Mouse (Mus musculus) liver, embryonic 14.5 days (tissue): ENCODE measurements around the gene Elp5. TPM values are rescaled to one million over a fixed set of nuclear protein-coding genes. Genes with fewer than 3 reads are reported as not detected.
A peak's percentile ranks its signal among the peaks of the same experiment; 100 is the strongest.

Experiments
- ATAC-seq: fragments of 200-750 bp; cut with Nextera tagmentation; 2 replicates; pipeline ENCODE4 v1.8.0; 2017; ENCODE audit warnings: moderate number of reproducible peaks, mild to moderate bottlenecking, moderate library complexity; ENCODE audit not compliant: insufficient read depth
- DNase-seq, 3 experiments: peaks; one replicate each; pipeline ENCODE4 v3.0.0-alpha.2; 2012 to 2013; ENCODE audit warnings: low read depth in 3 of 3, low spot score in 3 of 3
- H3K27ac ChIP-seq: fragments of 300-500 bp; sonication (generic); 2 replicates; pipeline ENCODE4 v1.5.1; 2014; ENCODE audit warnings: moderate library complexity, mild to moderate bottlenecking, control low read depth, inconsistent platforms
- H3K27me3 ChIP-seq: fragments of 300-500 bp; sonication (generic); 2 replicates; pipeline ENCODE4 v1.6.1; 2014; ENCODE audit warnings: mild to moderate bottlenecking, low read length, moderate library complexity; ENCODE audit not compliant: control insufficient read depth, insufficient read depth
- H3K36me3 ChIP-seq: fragments of 300-500 bp; sonication (generic); replicated peaks from 2 replicates; pipeline ENCODE4 v1.6.1; 2014; ENCODE audit warnings: low read depth; ENCODE audit not compliant: control insufficient read depth, insufficient read depth
- H3K4me1 ChIP-seq, 2 experiments: fragments of 200-500 bp in 1 of 2; fragments of 300-500 bp in 1 of 2; sonication (generic) in 1 of 2; replicated peaks; 2 replicates each; pipeline ENCODE4 v1.6.1; 2012 to 2014; ENCODE audit warnings: antibody characterized with exemption in 1 of 2, inconsistent platforms in 1 of 2, low read length in 1 of 2; ENCODE audit not compliant: control insufficient read depth in 2 of 2, insufficient read depth in 2 of 2
- H3K4me2 ChIP-seq: fragments of 300-500 bp; sonication (generic); 2 replicates; pipeline ENCODE4 v1.6.1; 2014; ENCODE audit warnings: low read depth, mild to moderate bottlenecking, control low read depth, moderate library complexity
- H3K4me3 ChIP-seq, 2 experiments: fragments of 200-500 bp in 1 of 2; fragments of 300-500 bp in 1 of 2; sonication (generic) in 1 of 2; 2 replicates each; pipeline ENCODE4 v1.5.1; 2012 to 2014; ENCODE audit warnings: low read depth in 2 of 2, low read length in 2 of 2, mild to moderate bottlenecking in 2 of 2, control low read depth in 1 of 2, inconsistent platforms in 1 of 2, moderate library complexity in 1 of 2; ENCODE audit not compliant: insufficient read depth in 1 of 2
- H3K9ac ChIP-seq: fragments of 300-500 bp; sonication (generic); replicated peaks from 2 replicates; pipeline ENCODE4 v1.6.1; 2014; ENCODE audit warnings: mild to moderate bottlenecking, control low read depth, moderate library complexity
- H3K9me3 ChIP-seq: fragments of 300-500 bp; sonication (generic); 2 replicates; pipeline ENCODE4 v1.6.1; 2016; ENCODE audit warnings: low read length, mixed read lengths; ENCODE audit not compliant: control insufficient read depth
- CTCF ChIP-seq: IDR thresholded peaks from 2 replicates; pipeline ENCODE4 v1.5.1; 2016; ENCODE audit warnings: antibody characterized with exemption, low read depth, control low read depth
- EP300 ChIP-seq: IDR thresholded peaks from 2 replicates; pipeline ENCODE4 v1.6.1; 2016; ENCODE audit warnings: antibody characterized with exemption, low read depth
- WGBS: fragments of 180-500 bp; shearing (Covaris S2); extraction: QIAGEN DNeasy Blood & Tissue Kit; methylation state at CpG from one replicate; pipeline ENCODE4 v1.1.7; 2014; ENCODE audit not compliant: insufficient replicate concordance; 5-methylcytosine and 5-hydroxymethylcytosine counted together
- polyA plus RNA-seq, 2 experiments: library from polyadenylated mRNA; depleted of rRNA in 1 of 2; stranded (reverse) in 1 of 2; unstranded in 1 of 2; fragments of >200 nt; fragmentation: Nextera tagmentation in 1 of 2; extraction: Ambion mirVana in 1 of 2; gene quantifications; 2 replicates each; pipeline versions ENCODE4 v1.2.1 to v1.2.3; 2012 to 2014

The Elp5 gene
- polyA plus RNA-seq, 2 experiments = 44.0 to 70.2 TPM

DNA sequence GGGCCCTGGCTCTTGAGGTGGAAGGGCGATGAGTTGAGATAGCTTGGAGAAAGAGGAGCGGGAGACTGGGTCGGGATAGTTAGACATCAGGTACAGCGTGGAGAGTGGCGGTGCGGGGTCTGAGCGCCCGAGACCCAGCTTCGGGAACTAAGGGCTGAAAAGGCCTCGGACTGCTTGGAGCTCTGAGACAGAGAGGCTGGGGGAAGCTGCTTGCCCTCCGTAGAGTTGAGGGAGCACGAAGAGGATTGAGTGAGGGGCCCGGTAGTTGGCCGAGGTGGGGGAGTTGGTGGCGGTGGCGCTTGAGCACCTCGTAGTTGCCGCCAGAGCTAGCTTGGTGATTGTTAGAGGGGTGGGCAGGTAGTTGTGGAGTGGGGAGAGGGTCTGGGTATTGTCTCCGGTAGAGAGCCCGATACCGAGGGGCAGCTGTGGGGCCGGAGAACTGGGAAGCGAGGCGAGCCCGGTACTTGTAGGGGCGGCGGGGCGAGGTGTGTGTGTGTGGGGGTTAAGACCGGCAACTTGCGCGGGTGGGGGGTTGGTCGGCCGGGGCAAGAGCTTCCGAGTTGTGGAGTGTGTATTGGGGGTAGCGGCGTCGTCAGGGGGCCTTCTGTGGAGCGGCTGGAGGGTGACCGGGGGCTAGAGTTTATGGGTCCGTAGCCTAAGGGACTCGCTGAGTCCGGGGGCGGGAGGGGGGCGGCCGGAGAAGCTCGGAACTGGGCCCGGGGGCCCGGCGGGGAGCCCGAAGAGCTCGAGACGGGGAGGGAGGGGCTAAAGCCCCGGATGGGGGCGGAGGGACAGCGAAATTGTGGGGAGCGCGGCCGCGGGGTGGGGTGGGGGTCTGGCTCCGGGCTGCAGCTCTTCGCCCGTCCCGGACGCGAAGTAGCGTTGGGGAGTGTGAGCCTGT, 14.1 kb upstream of the Elp5 start:
- no peaks in the 10 kb centered on the region for H3K27me3 ChIP-seq
- DNase-seq = no peak
- H3K36me3 ChIP-seq = peaks cover 40% of the 10 kb centered on the region
- peak overlapping the region; percentile 90 to 97 for H3K4me3 ChIP-seq
- WGBS = under 1% methylated on average over 65 of the region's 66 CpGs
- H3K9ac ChIP-seq = peak overlapping the region; percentile 100
- no peaks in the 10 kb centered on the region for H3K9me3 ChIP-seq
- peak overlapping the region; percentile 95 for H3K27ac ChIP-seq
- H3K4me2 ChIP-seq = peak overlapping the region; percentile 91
- peak; percentile 11 for ATAC-seq
- peaks cover 21 to 29% of the 10 kb centered on the region in 2 experiments for H3K4me1 ChIP-seq
- TF ChIP-seq EP300 = no peak
- TF ChIP-seq CTCF = no peak

DNA sequence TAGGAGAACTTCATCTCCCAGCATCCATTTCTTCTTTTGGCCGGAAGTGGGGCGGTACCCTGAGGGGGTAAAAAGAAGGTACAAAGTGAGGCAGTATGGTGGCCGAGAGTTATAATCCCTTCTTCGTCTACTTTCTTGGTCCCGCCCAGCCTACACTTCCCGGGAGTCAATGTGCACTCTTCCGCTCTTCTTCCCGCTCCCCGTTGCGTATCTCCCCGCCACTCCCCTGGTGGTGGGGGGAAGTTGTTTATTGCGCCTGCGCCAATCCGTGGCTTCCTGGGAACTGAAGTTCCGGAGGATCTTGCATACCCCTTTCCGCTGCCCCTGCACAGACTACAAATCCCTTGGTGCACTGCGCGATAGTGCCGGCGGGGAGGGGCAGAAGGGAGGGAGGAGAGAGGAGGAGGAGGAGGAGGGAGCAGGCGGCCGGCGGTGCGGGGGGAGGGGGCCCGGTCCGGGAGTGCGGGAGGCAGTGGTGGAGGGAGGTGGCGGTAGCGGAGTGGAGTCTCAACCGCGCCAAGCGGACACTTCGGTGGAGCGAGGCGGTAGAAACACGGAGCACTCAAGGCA, 13.2 kb upstream of the Elp5 start, which contains the start of gene Phf23:
Gene Phf23 (plus strand): TSS at position 387 of the 570 bp plus-strand sequence.
- Histone ChIP-seq H3K4me3 (peak within 1 kb of the TSS; percentile 90 to 97), H3K4me1 (peaks cover 17 to 27% of the 10 kb centered on the region in 2 experiments), H3K9ac (peak within 1 kb of the TSS; percentile 100), H3K9me3 (no peaks in the 10 kb centered on the region), H3K36me3 (peaks cover 40% of the 10 kb centered on the region), H3K27me3 (no peaks in the 10 kb centered on the region), H3K27ac (peak within 1 kb of the TSS; percentile 95), H3K4me2 (peak within 1 kb of the TSS; percentile 91)
- ATAC-seq (peak; percentile 76), DNase-seq (peak; percentile 98 to 99 (median 98))
- TF ChIP-seq EP300 (no peak), CTCF (peak; percentile 80)
- under 1% methylated on average over 36 of the region's 36 CpGs for whole genome bisulfite sequencing

DNA sequence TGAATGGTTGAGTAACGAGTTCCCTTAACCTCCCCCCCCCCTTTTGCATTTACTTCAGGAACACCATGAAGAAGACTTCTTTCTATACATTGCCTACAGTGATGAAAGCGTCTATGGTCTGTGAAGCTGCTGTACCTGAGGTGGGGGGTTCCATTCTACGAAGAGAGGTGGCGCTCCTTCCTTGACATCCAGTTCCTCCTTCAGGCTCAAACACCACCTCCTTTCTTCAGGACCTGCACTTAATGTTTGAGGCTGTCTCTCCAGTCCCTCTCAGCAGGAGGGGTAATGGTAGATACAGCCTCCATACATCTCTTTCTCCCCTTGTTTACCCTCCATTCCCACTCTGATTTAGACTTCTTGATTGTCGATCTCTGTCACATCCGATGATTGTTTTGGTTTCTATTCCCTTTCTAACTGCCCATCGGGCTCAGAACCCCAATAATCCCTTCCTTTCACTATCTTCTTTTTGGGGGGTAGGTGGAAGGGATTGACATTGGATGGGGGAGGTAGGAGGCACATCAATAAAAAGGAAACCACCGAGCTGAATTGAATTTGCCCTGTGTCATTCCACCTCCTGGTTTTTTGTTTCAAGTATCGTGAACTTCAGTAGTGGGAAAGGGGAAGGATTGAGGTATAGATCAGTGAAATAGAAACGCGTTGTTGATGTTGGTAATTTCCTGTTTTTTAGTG, 12.2 kb upstream of the Elp5 start:
- H3K4me1 ChIP-seq = peaks cover 18 to 25% of the 10 kb centered on the region in 2 experiments
- 79% methylated on average over 11 of the region's 11 CpGs for WGBS
- no peak for DNase-seq

GRCm38 (mm10) chr11:69992932-69993331, 10.6 kb upstream of the Elp5 start:
- no peak for ATAC-seq
- WGBS = 87% methylated on average over 3 of the region's 3 CpGs
- peak overlapping the region; percentile 85 for H3K4me2 ChIP-seq
- H3K4me1 ChIP-seq = peaks cover 18 to 23% of the 10 kb centered on the region in 2 experiments
- H3K9ac ChIP-seq = no peak overlapping the region
- H3K9me3 ChIP-seq = no peaks in the 10 kb centered on the region
- H3K36me3 ChIP-seq = peaks cover 38% of the 10 kb centered on the region
- no peak for DNase-seq
- H3K27me3 ChIP-seq = no peaks in the 10 kb centered on the region
- H3K4me3 ChIP-seq = peak overlapping the region; percentile 44 to 66; a peak in 2 of 4 replicates
- TF ChIP-seq EP300 (no peak), CTCF (no peak)
- no peak overlapping the region for H3K27ac ChIP-seq

More for the DNA sequence above, 12.2 kb upstream of the Elp5 start:
- peaks cover 41% of the 10 kb centered on the region for H3K36me3 ChIP-seq
- peak overlapping the region in 1 of 2 experiments; percentile 97; a peak in 2 of 4 replicates for H3K4me3 ChIP-seq
- H3K9me3 ChIP-seq = no peaks in the 10 kb centered on the region
- peak overlapping the region; percentile 91 for H3K4me2 ChIP-seq
- no peaks in the 10 kb centered on the region for H3K27me3 ChIP-seq
- ATAC-seq = no peak
- TF ChIP-seq EP300 = no peak
- TF ChIP-seq CTCF = 0 out of 2 replicates have a peak, but pooled peaks have one; percentile 33
- no peak overlapping the region for H3K9ac ChIP-seq
- H3K27ac ChIP-seq = peak overlapping the region; percentile 91
